Mouse (Mus musculus) ES-E14 (cell line): ENCODE results near the gene Ccr8. TPM values are rescaled to one million over a fixed set of nuclear protein-coding genes. Genes with fewer than 3 reads are reported as not detected.
"Not testable (repeated sequence)": the region's sequence is repeated elsewhere in the genome, so short reads cannot be mapped to it uniquely, and the experiment has no call there.

Experiments used
- DNase-seq: peaks from one replicate; pipeline ENCODE4 v3.0.0-alpha.2; 2013; ENCODE audit warnings: low read depth, low spot score
- H3K27ac ChIP-seq: 2 replicates; pipeline ENCODE4 v1.5.1; 2012; ENCODE audit warnings: low read depth, mild to moderate bottlenecking, low read length, moderate library complexity, mixed read lengths; ENCODE audit not compliant: poor library complexity, insufficient read depth, severe bottlenecking
- H3K36me3 ChIP-seq: 2 replicates; pipeline ENCODE4 v1.6.1; 2012; ENCODE audit warnings: mild to moderate bottlenecking, low read length, moderate library complexity, mixed read lengths; ENCODE audit not compliant: control insufficient read depth, poor library complexity, insufficient read depth, severe bottlenecking
- H3K4me1 ChIP-seq, 2 experiments: fragments of 150-350 bp in 1 of 2; sonication (generic) in 1 of 2; 2 replicates each; pipeline ENCODE4 v1.6.1; 2012; ENCODE audit warnings: low read length in 2 of 2, mild to moderate bottlenecking in 1 of 2, mixed read lengths in 1 of 2; ENCODE audit not compliant: control insufficient read depth in 2 of 2, insufficient read depth in 2 of 2, poor library complexity in 1 of 2
- H3K4me3 ChIP-seq, 2 experiments: fragments of 150-350 bp in 1 of 2; sonication (generic) in 1 of 2; 2 replicates each; pipeline ENCODE4 v1.5.1; 2012; ENCODE audit warnings: low read length in 2 of 2, low read depth in 1 of 2, mild to moderate bottlenecking in 1 of 2, mixed read lengths in 1 of 2; ENCODE audit not compliant: insufficient read depth in 1 of 2, poor library complexity in 1 of 2, severe bottlenecking in 1 of 2
- H3K9ac ChIP-seq: 2 replicates; pipeline ENCODE4 v1.6.1; 2012; ENCODE audit warnings: low read depth, mild to moderate bottlenecking, low read length, mixed read lengths; ENCODE audit not compliant: poor library complexity, insufficient read depth, severe bottlenecking
- H3K9me3 ChIP-seq: fragments of 150-350 bp; sonication (generic); 2 replicates; pipeline ENCODE4 v1.6.1; 2012; ENCODE audit warnings: low read depth, mild to moderate bottlenecking, low read length; ENCODE audit not compliant: control insufficient read depth, insufficient read depth
- CHD2 ChIP-seq: IDR thresholded peaks from 2 replicates; pipeline ENCODE4 v1.6.1; 2014; ENCODE audit warnings: mild to moderate bottlenecking, low read depth, low read length, inconsistent platforms
- HCFC1 ChIP-seq: IDR thresholded peaks from 2 replicates; pipeline ENCODE4 v1.6.1; 2012; ENCODE audit warnings: low read length, inconsistent platforms, borderline replicate concordance; ENCODE audit not compliant: insufficient read depth
- MAFK ChIP-seq: IDR thresholded peaks from 2 replicates; pipeline ENCODE4 v1.6.1; 2014; ENCODE audit warnings: mild to moderate bottlenecking, low read depth, low read length, inconsistent platforms; ENCODE audit not compliant: insufficient read depth
- ZC3H11A ChIP-seq: IDR thresholded peaks from 2 replicates; pipeline ENCODE4 v1.6.1; 2012; ENCODE audit warnings: low read depth, mild to moderate bottlenecking, inconsistent platforms, low read length, borderline replicate concordance
- ZNF384 ChIP-seq: IDR thresholded peaks from 2 replicates; pipeline ENCODE4 v1.6.1; 2012; ENCODE audit warnings: low read depth, low read length, inconsistent platforms
- in situ Hi-C, 2 experiments: fragments of 600-800 bp; cut with MboI; formaldehyde crosslinking; loops; one replicate each; pipeline ENCODE4 v1.15.1; 2025; ENCODE audit warnings: low sequenced_read_pairs in 2 of 2, inconsistent platforms in 1 of 2; ENCODE audit not compliant: unreplicated experiment in 2 of 2
- total RNA-seq: library from RNA; depleted of rRNA; stranded (reverse); fragments of 300-350 nt; gene quantifications from 2 replicates; pipeline ENCODE4 v1.2.3, GENCODE M21; 2012

The Ccr8 gene
- total RNA-seq, 1 experiment: 0.40 TPM

DNA sequence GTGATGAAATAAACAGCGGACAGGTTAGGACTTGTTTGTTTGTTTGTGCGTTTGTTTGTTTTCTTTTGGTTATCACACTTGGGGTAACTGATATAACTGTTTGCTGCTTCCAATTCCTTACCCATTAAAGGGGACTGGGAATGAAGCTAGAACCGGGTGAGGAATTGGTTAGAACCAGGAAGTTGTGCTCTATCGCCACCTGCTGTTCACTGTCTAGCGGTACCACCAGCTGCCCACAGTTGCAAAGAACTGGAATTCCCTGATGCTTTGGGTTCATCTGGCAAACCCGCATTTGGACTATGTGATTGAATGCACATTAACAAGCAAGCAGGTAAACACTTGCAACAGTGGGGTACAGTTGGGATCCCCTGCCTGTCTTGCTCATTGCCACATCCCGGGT is 6.8 kb downstream of the Ccr8 start:
- Histone ChIP-seq H3K4me1 (no peaks in the 10 kb centered on the region), H3K9ac (no peak overlapping the region), H3K36me3 (no peaks in the 10 kb centered on the region), H3K4me3 (peak overlapping the region in 1 of 2 experiments; percentile 37; a peak in 2 of 4 replicates), H3K27ac (no peak overlapping the region), H3K9me3 (no peaks in the 10 kb centered on the region)
- in situ Hi-C loops: loop anchor here in 1 of 2 experiments (5.0 kb wide), 1 partner anchor 71 kb away; no protein-coding TSS in a partner anchor
- no peak for TF ChIP-seq CHD2
- TF ChIP-seq ZC3H11A: peak; percentile 69
- DNase-seq: peak; percentile 77

DNA sequence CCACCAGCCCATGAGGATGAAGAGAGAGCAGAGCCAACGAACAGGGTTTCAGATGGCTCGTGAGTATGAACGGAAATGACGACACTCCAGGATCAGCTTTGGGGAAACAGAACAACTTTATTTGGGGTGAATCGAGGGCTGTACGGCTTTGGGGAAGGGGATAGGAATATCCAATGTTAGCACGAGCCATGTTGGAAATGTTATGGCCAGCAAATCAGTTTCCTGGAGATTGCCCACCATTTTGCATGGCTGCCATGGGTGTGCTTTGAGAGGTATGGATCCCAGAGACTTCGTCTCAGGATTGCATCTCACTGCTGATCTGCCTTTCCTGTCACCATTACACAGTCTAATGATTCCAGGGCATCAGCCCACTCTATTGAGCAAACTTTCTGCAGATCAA is 7.4 kb downstream of the Ccr8 start:
- TF ChIP-seq ZNF384 (no peak), MAFK (no peak), CHD2 (no peak), ZC3H11A (no peak), HCFC1 (no peak)
- H3K4me1 ChIP-seq: no peaks in the 10 kb centered on the region
- no peak for DNase-seq
- no peak overlapping the region for H3K4me3 ChIP-seq
- no peaks in the 10 kb centered on the region for H3K36me3 ChIP-seq
- no peak overlapping the region for H3K27ac ChIP-seq
- H3K9ac ChIP-seq: no peak overlapping the region
- H3K9me3 ChIP-seq: no peaks in the 10 kb centered on the region
- in situ Hi-C loops: loop anchor here in 1 of 2 experiments (5.0 kb wide), 1 partner anchor 72 kb away; no protein-coding TSS in a partner anchor

DNA sequence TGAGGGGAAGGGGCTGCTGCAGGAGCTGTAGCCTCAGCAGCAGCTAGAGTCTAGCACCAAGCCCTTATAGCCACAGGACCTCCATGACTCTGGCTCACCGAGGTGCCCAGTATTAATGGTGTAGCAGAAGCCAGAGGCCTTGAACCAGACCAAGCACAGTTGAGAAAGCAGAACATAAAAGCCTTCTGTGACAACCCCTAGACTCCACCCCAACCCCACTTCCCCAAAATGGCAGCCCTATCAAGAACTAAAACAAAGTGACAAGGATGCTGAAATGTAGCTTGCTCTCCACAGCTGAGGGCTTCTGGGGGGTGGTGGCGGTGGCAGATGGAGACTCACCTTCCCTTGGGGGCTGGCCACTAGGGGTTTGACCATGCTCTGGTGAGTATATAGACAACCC is 9.3 kb downstream of the Ccr8 start:
- TF ChIP-seq CHD2: no peak
- no peak for TF ChIP-seq HCFC1
- no peak for TF ChIP-seq MAFK
- no peak for TF ChIP-seq ZNF384
- no peak for TF ChIP-seq ZC3H11A
- Histone ChIP-seq H3K36me3 (no peaks in the 10 kb centered on the region), H3K27ac (no peak overlapping the region), H3K9ac (no peak overlapping the region), H3K9me3 (no peaks in the 10 kb centered on the region), H3K4me1 (no peaks in the 10 kb centered on the region), H3K4me3 (no peak overlapping the region)
- DNase-seq: no peak
- in situ Hi-C loops: no loop called here

DNA sequence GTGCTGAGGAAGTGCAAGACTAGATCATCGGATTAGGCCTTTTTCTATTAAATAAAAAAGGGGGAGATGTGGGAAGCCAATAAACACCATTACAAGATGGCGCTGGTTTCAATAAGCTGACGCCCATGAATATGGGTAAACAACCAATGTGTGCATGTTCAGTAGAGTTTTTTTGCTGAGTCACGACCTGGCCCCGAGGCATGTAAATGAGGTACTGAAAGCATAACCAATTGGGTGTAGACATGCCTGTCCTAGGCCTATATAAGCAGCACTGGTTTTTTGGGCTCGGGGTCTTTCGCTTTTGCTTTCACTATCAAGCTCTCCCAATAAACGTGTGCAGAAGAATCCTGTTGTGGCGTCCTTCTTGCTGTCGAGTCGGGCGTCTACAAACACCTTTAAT is 17.0 kb downstream of the Ccr8 start:
- in situ Hi-C loops, H3K4me1 ChIP-seq, H3K9ac ChIP-seq, H3K9me3 ChIP-seq, DNase-seq, H3K27ac ChIP-seq, H3K4me3 ChIP-seq, H3K36me3 ChIP-seq: not testable (repeated sequence)
- TF ChIP-seq MAFK: peak; percentile 62; the same call in 1 of the 2 replicates
